Mouse (Mus musculus): ENCODE results near the gene Lysmd1. TPM values are rescaled to one million over a fixed set of nuclear protein-coding genes. Genes with fewer than 3 reads are reported as not detected.

Gene Lysmd1
- polyA plus RNA-seq (2017; shearing (Covaris generic)), result 29.5 TPM

DNA sequence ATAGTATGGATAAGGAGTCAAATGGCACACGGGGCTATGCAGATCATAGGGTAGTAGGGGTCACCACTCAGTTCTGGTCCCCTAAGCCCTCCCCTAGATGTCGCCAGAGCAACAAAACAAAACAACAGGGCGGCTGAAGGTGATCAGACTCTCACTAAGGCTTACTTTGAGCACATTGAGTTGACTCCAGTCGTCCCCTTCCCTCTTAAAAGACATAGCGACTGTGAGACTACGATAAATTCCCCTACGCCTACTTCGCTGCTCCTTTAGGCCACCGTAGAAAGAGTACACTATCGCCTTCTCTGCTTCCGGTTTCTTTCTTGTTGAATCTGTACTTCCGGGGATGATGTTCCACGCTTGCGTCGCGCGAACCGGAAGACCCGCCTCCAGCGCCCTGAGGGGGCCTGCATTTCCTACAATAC is at the start of gene Lysmd1, which contains the start of gene Scnm1:
TSS of gene Lysmd1 (plus strand) at position 409 of the 422 bp plus-strand sequence.
TSS of gene Scnm1 (minus strand) at position 332 of the 422 bp plus-strand sequence.

DNA sequence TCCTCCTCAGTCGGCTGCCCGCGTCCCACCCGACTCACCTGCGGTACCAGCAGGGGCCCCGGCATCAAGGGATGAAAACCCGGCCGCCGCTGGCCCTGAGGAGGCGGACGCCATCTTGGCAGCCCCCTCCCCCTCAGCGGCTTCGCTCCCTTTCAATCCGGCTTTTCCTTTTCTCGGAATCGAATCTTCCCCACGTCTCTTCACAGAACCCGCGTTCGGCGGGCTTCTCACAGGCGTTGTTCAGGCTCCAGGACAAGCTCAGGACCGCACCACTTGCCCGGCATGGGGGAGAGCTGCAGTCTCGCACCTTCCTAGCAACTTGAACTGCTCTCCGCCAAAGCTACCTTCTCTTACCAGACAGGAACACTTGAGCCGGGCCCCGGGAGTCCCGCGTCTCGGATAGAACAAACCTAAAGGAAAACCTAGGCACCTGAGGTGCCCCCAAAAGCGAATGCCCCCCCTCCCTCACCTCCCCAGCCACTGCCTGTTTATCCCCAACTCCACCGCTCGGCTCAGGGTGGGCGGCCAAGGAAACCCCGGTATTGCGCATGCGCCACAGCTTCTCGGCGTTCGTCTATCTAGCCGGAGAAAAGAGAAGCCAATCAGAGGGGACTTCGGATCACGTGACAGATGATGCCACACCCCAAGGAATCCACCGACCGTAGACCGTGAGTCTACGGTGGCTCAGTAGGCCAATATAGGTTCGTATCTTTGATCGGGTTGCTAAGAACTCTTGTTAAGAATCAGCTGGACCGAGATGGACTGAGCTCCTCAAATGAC is 27.4 kb upstream of the Lysmd1 start, which contains the start of gene Pip5k1a:
TSS of gene Pip5k1a (minus strand) at position 593 of the 780 bp plus-strand sequence.

DNA sequence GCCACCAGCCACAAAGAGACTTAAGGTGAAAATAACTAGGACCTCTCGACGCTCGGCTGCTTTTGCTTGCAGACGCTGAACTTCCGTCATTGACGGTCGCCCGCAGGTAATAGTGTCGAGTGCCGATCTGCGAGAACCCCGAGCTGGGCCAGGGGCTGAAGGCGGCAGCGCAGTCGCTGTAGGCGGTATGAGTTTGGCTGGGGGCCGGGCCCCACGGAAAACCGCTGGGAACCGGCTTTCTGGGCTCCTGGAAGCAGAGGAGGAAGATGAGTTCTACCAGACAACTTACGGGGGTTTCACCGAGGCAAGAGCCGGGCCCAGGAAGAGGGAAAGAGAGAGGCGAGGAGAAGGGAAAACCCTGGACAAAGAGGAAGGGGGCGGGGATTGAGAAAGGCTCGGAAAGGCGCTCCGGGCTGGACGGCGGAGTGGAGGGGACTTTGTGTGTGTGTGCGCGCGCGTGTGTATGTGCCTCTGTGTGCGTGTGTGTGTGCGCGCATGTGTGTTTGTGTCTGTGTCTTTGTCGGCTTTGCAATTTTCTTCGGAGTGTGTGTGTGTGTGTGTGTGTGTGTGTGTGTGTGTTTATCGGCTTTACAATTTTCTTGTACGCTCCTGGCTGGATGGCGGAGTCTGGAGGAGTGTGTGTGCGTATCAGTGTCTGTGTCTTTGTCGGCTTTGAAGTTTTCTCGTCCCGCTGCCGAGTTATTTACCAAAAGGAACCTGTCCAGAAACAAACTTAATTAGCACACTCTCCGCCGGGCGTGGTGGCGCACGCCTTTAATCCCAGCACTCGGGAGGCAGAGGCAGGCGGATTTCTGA is 22.8 kb upstream of the Lysmd1 start, which contains the start of gene Vps72:
TSS of gene Vps72 (plus strand) at position 112 of the 816 bp plus-strand sequence.

DNA sequence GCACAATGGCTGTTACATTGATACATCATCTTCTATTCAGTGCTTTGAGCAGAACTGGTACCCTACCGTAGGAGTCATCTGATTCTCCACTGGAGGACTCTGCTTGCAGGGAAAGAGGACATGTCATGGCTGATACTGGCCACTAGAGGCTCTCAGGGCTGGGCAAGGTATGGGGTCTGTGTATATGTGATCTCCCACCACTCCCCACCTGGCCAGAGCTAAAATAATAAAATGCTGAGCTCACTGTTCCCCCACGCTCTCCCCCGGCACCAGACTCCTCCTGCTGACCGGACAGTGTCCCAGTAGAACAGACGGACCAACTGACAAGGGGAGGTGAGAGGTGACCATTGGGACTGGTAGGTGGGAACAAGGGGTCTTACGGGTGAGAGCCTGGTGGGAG is 9.6 kb upstream of the Lysmd1 start, which contains the start of gene Tmod4:
TSS of gene Tmod4 (plus strand) at position 231 of the 400 bp plus-strand sequence.

DNA sequence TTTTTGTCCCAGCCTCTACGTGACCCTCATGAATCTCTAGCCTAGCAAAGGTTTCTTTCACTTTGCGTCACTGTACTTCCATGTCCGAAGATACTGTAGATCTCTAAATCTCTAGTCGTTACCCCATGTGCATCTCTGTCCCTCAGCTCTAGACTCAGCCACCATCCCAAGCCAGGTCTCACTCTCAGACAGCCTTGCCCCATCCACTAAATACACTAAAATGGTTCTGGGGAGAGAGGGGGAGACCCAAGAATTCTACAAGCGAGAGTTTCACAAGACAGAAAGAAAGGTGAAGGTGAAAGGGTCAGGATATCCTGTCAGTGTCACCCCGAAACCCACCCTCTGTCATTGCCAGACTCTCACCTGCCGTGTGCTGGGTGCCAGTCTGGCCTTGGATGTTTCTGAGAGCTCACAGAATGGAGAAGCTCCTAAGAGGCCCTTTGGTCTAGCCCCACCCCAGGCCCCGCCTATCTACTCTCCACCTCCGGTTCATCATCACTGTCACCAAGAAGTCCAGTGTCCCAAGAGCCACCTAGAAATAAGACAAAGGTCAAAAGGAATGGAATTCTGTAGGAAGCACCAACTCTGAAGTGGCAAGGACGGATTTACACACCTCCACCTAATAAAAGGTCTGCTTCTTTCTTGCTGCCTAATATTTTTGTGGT is 8.2 kb downstream of the Lysmd1 start, which contains the start of gene Tnfaip8l2:
TSS of gene Tnfaip8l2 (minus strand) at position 409 of the 665 bp plus-strand sequence.

DNA sequence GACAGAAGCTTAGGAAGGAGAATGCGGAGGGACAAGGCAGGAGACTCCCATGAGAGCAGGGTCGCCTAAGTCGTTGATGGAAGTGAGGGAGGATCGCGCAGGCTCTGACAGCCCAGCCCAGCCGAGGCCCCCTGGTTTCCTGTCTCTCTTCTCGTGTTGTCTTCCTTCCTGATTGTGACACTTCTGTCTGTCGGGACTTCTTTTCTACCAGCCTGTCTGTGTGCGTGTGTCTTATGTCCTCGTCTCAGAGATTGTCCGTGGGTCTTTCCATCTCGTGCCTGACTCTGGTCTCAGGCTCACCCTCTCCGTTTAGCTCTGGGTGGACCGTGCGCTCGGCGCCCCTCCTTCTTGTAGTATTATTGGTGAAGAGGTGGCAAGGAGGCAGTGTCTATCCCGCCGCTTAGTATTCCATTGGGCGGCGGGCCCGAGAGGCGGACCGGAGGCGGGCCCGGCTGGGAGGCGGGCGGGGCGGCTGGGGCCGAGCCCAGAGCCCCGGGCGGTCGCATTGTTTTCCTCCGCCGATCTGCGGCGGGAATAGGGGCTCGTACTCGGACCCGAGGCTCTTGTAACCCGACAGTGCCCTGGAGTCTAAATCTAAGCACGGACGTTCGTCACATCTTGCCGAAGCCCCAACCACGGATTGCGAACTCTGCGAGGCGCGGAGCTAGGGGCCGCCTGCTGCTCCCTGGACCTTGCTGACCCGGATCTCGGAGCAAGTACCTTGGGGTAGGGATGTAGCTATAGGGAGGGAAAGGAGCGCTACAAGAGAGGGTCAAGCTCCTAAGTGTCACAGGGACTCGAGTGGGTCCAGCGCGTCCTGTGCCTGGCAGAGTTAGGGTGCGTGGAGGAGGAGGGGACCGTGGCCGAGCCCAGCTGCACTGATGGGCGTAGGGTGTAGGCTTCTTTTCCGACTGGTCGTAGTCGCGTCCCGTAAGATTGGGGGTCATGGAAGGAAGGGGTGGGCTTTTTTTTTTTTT is 26.4 kb downstream of the Lysmd1 start, which contains the start of gene Sema6c:
TSS of gene Sema6c (plus strand) at position 471 of the 977 bp plus-strand sequence.

Other genes starting within 250 kb of the Lysmd1 start
- 221 TPM for gene Psmb4, start 247.1 kb upstream of the Lysmd1 start, polyA plus RNA-seq (2017; shearing (Covaris generic))
- 0.55 TPM for gene Selenbp1, start 201.0 kb upstream of the Lysmd1 start, polyA plus RNA-seq (2017; shearing (Covaris generic))
- gene Rfx5, start 180.0 kb upstream of the Lysmd1 start, polyA plus RNA-seq (2017; shearing (Covaris generic)), result 15.9 TPM
- 17.4 TPM for gene Pi4kb, start 159.4 kb upstream of the Lysmd1 start, polyA plus RNA-seq (2017; shearing (Covaris generic))
- gene Zfp687, start 118.6 kb upstream of the Lysmd1 start, polyA plus RNA-seq (2017; shearing (Covaris generic)), result 42.4 TPM
- gene Psmd4, start 91.5 kb upstream of the Lysmd1 start, polyA plus RNA-seq (2017; shearing (Covaris generic)), result 289 TPM
- gene Pip5k1a, start 27.2 kb upstream of the Lysmd1 start, polyA plus RNA-seq (2017; shearing (Covaris generic)), result 31.1 TPM
- gene Vps72, start 23.1 kb upstream of the Lysmd1 start, polyA plus RNA-seq (2017; shearing (Covaris generic)), result 82.6 TPM
- gene Tmod4, start 9.6 kb upstream of the Lysmd1 start, polyA plus RNA-seq (2017; shearing (Covaris generic)), result 1.4 TPM
- 58.6 TPM for gene Scnm1, start 77 bp upstream of the Lysmd1 start, polyA plus RNA-seq (2017; shearing (Covaris generic))
- gene Tnfaip8l2, start 8.3 kb downstream of the Lysmd1 start, polyA plus RNA-seq (2017; shearing (Covaris generic)), result 282 TPM
- 1.2 TPM for gene Sema6c, start 26.4 kb downstream of the Lysmd1 start, polyA plus RNA-seq (2017; shearing (Covaris generic))
- 22.4 TPM for gene Gabpb2, start 83.8 kb downstream of the Lysmd1 start, polyA plus RNA-seq (2017; shearing (Covaris generic))
- 307 TPM for gene Cdc42se1, start 94.6 kb downstream of the Lysmd1 start, polyA plus RNA-seq (2017; shearing (Covaris generic))
- 8.7 TPM for gene Mllt11, start 98.1 kb downstream of the Lysmd1 start, polyA plus RNA-seq (2017; shearing (Covaris generic))
- gene Gm128, start 107.5 kb downstream of the Lysmd1 start, polyA plus RNA-seq (2017; shearing (Covaris generic)), result 0.77 TPM
- gene Bnipl, start 117.1 kb downstream of the Lysmd1 start, polyA plus RNA-seq (2017; shearing (Covaris generic)), result not detected
- gene Mindy1, start 147.3 kb downstream of the Lysmd1 start, polyA plus RNA-seq (2017; shearing (Covaris generic)), result 27.4 TPM
- 8.4 TPM for gene Prune1, start 148.0 kb downstream of the Lysmd1 start, polyA plus RNA-seq (2017; shearing (Covaris generic))
- gene Anxa9, start 173.1 kb downstream of the Lysmd1 start, polyA plus RNA-seq (2017; shearing (Covaris generic)), result 2.0 TPM
- 204 TPM for gene Cers2, start 180.7 kb downstream of the Lysmd1 start, polyA plus RNA-seq (2017; shearing (Covaris generic))
- 20.6 TPM for gene Setdb1, start 223.1 kb downstream of the Lysmd1 start, polyA plus RNA-seq (2017; shearing (Covaris generic))

All from effector memory CD4-positive, alpha-beta T cell, adult 7 months (primary cell).